Mouse (Mus musculus): ENCODE measurements around the gene Prom1. TPM values are rescaled to one million over a fixed set of nuclear protein-coding genes. Genes with fewer than 3 reads are reported as not detected.
A peak's percentile ranks its signal among the peaks of the same experiment; 100 is the strongest.

The Prom1 gene
- polyA plus RNA-seq, 1 experiment from 2014 or later, result 90.6 TPM

DNA sequence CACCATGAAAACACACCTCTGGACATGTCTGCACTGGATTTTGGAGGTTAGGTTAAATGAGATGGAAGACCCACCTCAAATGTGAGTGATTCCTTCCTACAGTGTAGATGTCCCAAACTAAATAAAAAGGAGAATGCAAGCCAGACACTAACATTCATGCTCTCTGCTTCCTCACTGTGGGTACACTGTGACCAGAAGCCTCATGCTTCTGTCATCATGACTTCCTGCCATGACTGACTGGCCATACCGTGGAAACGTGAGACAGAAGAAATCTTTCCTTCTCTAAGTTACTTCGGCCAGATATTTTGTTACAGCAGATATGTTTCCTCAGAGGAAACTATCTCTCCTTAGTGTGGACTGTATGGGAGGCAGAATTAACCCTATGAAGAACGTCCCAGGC lies 105.7 kb downstream of the Prom1 start:
- H3K27ac ChIP-seq (ENCODE audit: low read depth, low read length), result no peak overlapping the region
- 52% methylated on average over 4 of the region's 4 CpGs for WGBS
- H3K27me3 ChIP-seq (ENCODE audit: control insufficient read depth, insufficient read depth, low read length), result no peaks in the 10 kb centered on the region
- H3K4me1 ChIP-seq (ENCODE audit: control insufficient read depth, insufficient read depth, low read length), result no peaks in the 10 kb centered on the region
- H3K9ac ChIP-seq (ENCODE audit: low read depth, low read length), result no peak overlapping the region
- peaks cover 12% of the 10 kb centered on the region; the same call in 1 of the 2 replicates for H3K36me3 ChIP-seq (ENCODE audit: control insufficient read depth, insufficient read depth, low read length)
- no peak overlapping the region for H3K4me3 ChIP-seq (ENCODE audit: low read length)
- H3K4me2 ChIP-seq (replicated peaks; ENCODE audit: low read depth, low read length), result no peak overlapping the region
- H3K9me3 ChIP-seq (ENCODE audit: control insufficient read depth, low read length), result no peaks in the 10 kb centered on the region
- no peak for ATAC-seq (ENCODE audit: low FRiP score, low TSS enrichment)

GRCm38 (mm10) chr5:43994981-43995380 lies 106.9 kb downstream of the Prom1 start:
- no peaks in the 10 kb centered on the region for H3K27me3 ChIP-seq (ENCODE audit: control insufficient read depth, insufficient read depth, low read length)
- WGBS, result 95% methylated on average over 2 of the region's 2 CpGs
- H3K9ac ChIP-seq (ENCODE audit: low read depth, low read length), result no peak overlapping the region
- no peak for ATAC-seq (ENCODE audit: low FRiP score, low TSS enrichment)
- no peaks in the 10 kb centered on the region for H3K4me1 ChIP-seq (ENCODE audit: control insufficient read depth, insufficient read depth, low read length)
- H3K27ac ChIP-seq (ENCODE audit: low read depth, low read length), result no peak overlapping the region
- no peaks in the 10 kb centered on the region for H3K9me3 ChIP-seq (ENCODE audit: control insufficient read depth, low read length)
- no peak overlapping the region for H3K4me2 ChIP-seq (replicated peaks; ENCODE audit: low read depth, low read length)
- H3K36me3 ChIP-seq (ENCODE audit: control insufficient read depth, insufficient read depth, low read length), result peaks cover 8% of the 10 kb centered on the region; the same call in 1 of the 2 replicates
- H3K4me3 ChIP-seq (ENCODE audit: low read length), result no peak overlapping the region

GRCm38 (mm10) chr5:43990316-43990715 lies 111.5 kb downstream of the Prom1 start:
- Histone ChIP-seq H3K27ac (ENCODE audit: low read depth, low read length) (no peak overlapping the region), H3K36me3 (ENCODE audit: control insufficient read depth, insufficient read depth, low read length) (no peaks in the 10 kb centered on the region), H3K27me3 (ENCODE audit: control insufficient read depth, insufficient read depth, low read length) (no peaks in the 10 kb centered on the region), H3K4me2 (replicated peaks; ENCODE audit: low read depth, low read length) (no peak overlapping the region), H3K9me3 (ENCODE audit: control insufficient read depth, low read length) (no peaks in the 10 kb centered on the region), H3K4me3 (ENCODE audit: low read length) (no peak overlapping the region), H3K9ac (ENCODE audit: low read depth, low read length) (no peak overlapping the region), H3K4me1 (ENCODE audit: control insufficient read depth, insufficient read depth, low read length) (no peaks in the 10 kb centered on the region)
- ATAC-seq (ENCODE audit: low FRiP score, low TSS enrichment), result no peak
- 63% methylated on average over 6 of the region's 6 CpGs for WGBS

DNA sequence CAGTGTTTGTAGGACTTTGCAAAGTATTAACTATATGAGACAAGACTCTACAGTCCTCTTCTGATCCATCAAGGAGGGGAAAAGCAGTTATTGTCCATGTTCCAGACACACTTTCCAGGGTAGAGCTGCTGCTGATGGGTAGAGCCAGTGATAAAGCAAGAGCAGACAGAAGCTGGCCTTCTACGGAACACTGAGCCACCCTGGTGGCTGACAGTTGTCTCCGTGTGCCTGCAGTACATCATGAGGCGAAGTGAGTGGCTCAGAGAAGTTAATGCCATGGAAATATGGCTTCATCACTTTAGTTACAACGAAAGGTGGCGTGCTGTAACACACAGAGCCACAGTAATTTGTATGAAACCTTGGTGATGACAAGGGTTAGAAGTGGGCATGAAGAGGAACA lies 112.8 kb downstream of the Prom1 start:
- H3K36me3 ChIP-seq (ENCODE audit: control insufficient read depth, insufficient read depth, low read length), result no peaks in the 10 kb centered on the region
- 85% methylated on average over 5 of the region's 5 CpGs for WGBS
- no peak overlapping the region for H3K9ac ChIP-seq (ENCODE audit: low read depth, low read length)
- no peak overlapping the region for H3K4me2 ChIP-seq (replicated peaks; ENCODE audit: low read depth, low read length)
- H3K4me3 ChIP-seq (ENCODE audit: low read length), result no peak overlapping the region
- H3K27ac ChIP-seq (ENCODE audit: low read depth, low read length), result no peak overlapping the region
- no peaks in the 10 kb centered on the region for H3K27me3 ChIP-seq (ENCODE audit: control insufficient read depth, insufficient read depth, low read length)
- no peak for ATAC-seq (ENCODE audit: low FRiP score, low TSS enrichment)
- no peaks in the 10 kb centered on the region for H3K9me3 ChIP-seq (ENCODE audit: control insufficient read depth, low read length)
- no peaks in the 10 kb centered on the region for H3K4me1 ChIP-seq (ENCODE audit: control insufficient read depth, insufficient read depth, low read length)

DNA sequence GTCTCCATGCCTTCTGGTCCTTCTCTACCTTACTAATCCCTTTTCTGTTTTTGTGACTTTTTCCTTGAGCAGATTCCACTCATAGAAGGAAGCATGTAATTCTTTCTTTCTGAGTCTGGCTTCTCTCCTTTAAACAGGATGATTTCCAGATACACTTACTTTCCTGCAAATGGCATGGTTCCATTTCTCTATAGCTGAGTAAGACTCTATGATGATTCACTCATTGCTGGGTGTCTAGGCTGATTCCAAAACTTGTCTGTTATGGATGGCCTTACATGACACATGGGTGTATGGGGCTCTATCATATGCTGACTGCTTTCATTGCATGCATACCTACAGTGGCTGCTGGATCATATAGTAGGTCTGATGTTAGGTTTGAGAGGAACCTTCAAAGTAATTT lies 115.6 kb downstream of the Prom1 start:
- Histone ChIP-seq H3K9me3 (ENCODE audit: control insufficient read depth, low read length) (no peaks in the 10 kb centered on the region), H3K4me3 (ENCODE audit: low read length) (no peak overlapping the region), H3K36me3 (ENCODE audit: control insufficient read depth, insufficient read depth, low read length) (no peaks in the 10 kb centered on the region), H3K27me3 (ENCODE audit: control insufficient read depth, insufficient read depth, low read length) (no peaks in the 10 kb centered on the region), H3K9ac (ENCODE audit: low read depth, low read length) (no peak overlapping the region), H3K27ac (ENCODE audit: low read depth, low read length) (no peak overlapping the region), H3K4me1 (ENCODE audit: control insufficient read depth, insufficient read depth, low read length) (no peaks in the 10 kb centered on the region), H3K4me2 (replicated peaks; ENCODE audit: low read depth, low read length) (no peak overlapping the region)
- no peak for ATAC-seq (ENCODE audit: low FRiP score, low TSS enrichment)

DNA sequence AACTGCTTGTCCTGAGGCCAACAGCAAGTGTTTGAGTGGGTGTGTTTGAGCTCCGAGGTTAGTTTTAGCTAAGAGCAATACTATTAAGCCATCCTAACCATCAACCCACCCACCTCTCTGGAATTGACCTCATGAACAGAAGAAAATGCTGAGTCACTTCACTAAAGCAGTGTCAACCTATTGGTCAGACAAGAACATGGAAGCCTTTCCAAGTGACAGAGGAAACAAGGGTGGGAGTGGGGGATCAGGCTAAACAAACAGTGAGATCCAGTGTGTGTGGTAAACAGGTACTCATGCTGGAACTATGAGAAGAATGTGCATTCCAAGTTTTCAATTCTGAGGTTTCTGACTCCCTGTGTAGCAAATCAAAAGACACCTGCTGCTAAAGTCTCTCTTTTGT lies 118.9 kb downstream of the Prom1 start:
- Histone ChIP-seq H3K9me3 (ENCODE audit: control insufficient read depth, low read length) (no peaks in the 10 kb centered on the region), H3K9ac (ENCODE audit: low read depth, low read length) (no peak overlapping the region), H3K36me3 (ENCODE audit: control insufficient read depth, insufficient read depth, low read length) (no peaks in the 10 kb centered on the region), H3K27ac (ENCODE audit: low read depth, low read length) (no peak overlapping the region), H3K27me3 (ENCODE audit: control insufficient read depth, insufficient read depth, low read length) (no peaks in the 10 kb centered on the region), H3K4me1 (ENCODE audit: control insufficient read depth, insufficient read depth, low read length) (no peaks in the 10 kb centered on the region), H3K4me3 (ENCODE audit: low read length) (no peak overlapping the region), H3K4me2 (replicated peaks; ENCODE audit: low read depth, low read length) (no peak overlapping the region)
- WGBS, result 69% methylated on average over 1 of the region's 1 CpGs
- ATAC-seq (ENCODE audit: low FRiP score, low TSS enrichment), result no peak

GRCm38 (mm10) chr5:43981620-43982019 lies 120.2 kb downstream of the Prom1 start, which contains the start of gene Fgfbp1:
Fgfbp1 (minus strand) TSS chr5:43981779.
- Histone ChIP-seq H3K9ac (ENCODE audit: low read depth, low read length) (no peak within 1 kb of the TSS), H3K4me1 (ENCODE audit: control insufficient read depth, insufficient read depth, low read length) (peaks cover 3% of the 10 kb centered on the region; the same call in 1 of the 2 replicates), H3K27me3 (ENCODE audit: control insufficient read depth, insufficient read depth, low read length) (no peaks in the 10 kb centered on the region), H3K27ac (ENCODE audit: low read depth, low read length) (no peak within 1 kb of the TSS), H3K36me3 (ENCODE audit: control insufficient read depth, insufficient read depth, low read length) (no peaks in the 10 kb centered on the region), H3K9me3 (ENCODE audit: control insufficient read depth, low read length) (no peaks in the 10 kb centered on the region), H3K4me2 (replicated peaks; ENCODE audit: low read depth, low read length) (no peak within 1 kb of the TSS), H3K4me3 (ENCODE audit: low read length) (no peak within 1 kb of the TSS)
- no peak for ATAC-seq (ENCODE audit: low FRiP score, low TSS enrichment)
- WGBS, result 49% methylated on average over 4 of the region's 4 CpGs

DNA sequence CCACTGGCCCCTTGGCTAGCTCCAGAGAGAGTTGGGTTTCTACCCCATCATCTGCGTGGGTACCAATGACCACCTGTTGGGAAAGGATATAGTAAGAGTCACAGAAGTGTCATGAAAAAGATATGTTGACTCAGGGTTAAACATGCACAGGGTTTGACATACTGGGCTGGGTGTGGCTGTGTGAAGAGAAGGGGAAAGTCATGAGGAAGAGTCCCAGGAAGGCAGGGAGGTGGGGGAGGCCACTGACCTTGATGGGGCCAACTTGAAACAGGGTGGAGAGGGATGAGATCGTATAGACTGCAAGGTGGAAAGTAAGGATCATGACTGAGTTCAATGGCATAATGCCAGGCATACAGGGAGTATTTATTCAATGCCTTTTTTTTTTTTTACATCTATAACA lies 121.4 kb downstream of the Prom1 start:
- Histone ChIP-seq H3K27ac (ENCODE audit: low read depth, low read length) (no peak overlapping the region), H3K9me3 (ENCODE audit: control insufficient read depth, low read length) (no peaks in the 10 kb centered on the region), H3K4me2 (replicated peaks; ENCODE audit: low read depth, low read length) (no peak overlapping the region), H3K36me3 (ENCODE audit: control insufficient read depth, insufficient read depth, low read length) (no peaks in the 10 kb centered on the region), H3K9ac (ENCODE audit: low read depth, low read length) (no peak overlapping the region), H3K27me3 (ENCODE audit: control insufficient read depth, insufficient read depth, low read length) (no peaks in the 10 kb centered on the region), H3K4me3 (ENCODE audit: low read length) (no peak overlapping the region), H3K4me1 (ENCODE audit: control insufficient read depth, insufficient read depth, low read length) (peaks cover 3% of the 10 kb centered on the region; the same call in 1 of the 2 replicates)
- no peak for ATAC-seq (ENCODE audit: low FRiP score, low TSS enrichment)
- 80% methylated on average over 2 of the region's 2 CpGs for WGBS

DNA sequence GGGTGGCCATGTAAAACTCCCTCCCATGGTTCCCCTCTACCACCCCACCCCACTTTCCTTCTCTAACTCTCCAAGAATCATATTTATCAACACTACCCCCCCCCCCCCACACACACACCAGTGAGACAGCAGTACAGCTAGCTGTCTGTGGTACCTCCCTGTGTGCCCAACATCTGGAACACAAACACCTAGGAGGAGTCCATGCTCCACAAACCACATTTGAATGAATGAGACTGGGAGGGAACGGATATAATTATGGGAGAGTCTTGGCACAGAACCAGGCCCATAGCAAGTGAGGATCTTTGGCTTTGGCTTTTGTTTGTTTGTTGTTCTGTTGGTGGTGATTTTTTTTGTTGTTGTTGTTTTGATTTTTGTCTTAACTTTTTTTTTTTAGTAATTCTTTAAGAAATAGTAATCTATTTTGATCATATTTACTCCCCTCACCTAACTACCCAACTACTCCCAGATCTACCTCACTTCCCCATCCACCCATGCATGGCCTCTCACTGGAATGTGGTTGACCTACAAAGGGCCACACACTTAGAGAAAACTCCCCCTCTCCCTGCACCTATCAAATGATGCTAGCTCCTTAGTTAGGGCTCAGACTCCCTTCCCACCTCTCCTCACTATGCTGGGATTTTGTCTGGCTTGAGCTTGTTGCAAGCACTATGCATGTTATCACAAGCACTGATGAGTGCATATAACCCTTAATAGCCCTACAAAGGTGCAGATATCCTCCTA lies 124.8 kb downstream of the Prom1 start:
- H3K4me2 ChIP-seq (replicated peaks; ENCODE audit: low read depth, low read length), result no peak overlapping the region
- peaks cover 3% of the 10 kb centered on the region; the same call in 1 of the 2 replicates for H3K4me1 ChIP-seq (ENCODE audit: control insufficient read depth, insufficient read depth, low read length)
- peak; percentile 73 for ATAC-seq (ENCODE audit: low FRiP score, low TSS enrichment)
- H3K9ac ChIP-seq (ENCODE audit: low read depth, low read length), result no peak overlapping the region
- no peak overlapping the region for H3K27ac ChIP-seq (ENCODE audit: low read depth, low read length)
- no peaks in the 10 kb centered on the region for H3K9me3 ChIP-seq (ENCODE audit: control insufficient read depth, low read length)
- H3K36me3 ChIP-seq (ENCODE audit: control insufficient read depth, insufficient read depth, low read length), result no peaks in the 10 kb centered on the region
- 43% methylated on average over 1 of the region's 1 CpGs for WGBS
- no peak overlapping the region for H3K4me3 ChIP-seq (ENCODE audit: low read length)
- no peaks in the 10 kb centered on the region for H3K27me3 ChIP-seq (ENCODE audit: control insufficient read depth, insufficient read depth, low read length)

All from kidney, embryonic 14.5 days (tissue).